Mouse (Mus musculus): ENCODE measurements at regions not wholly inside any gene's neighbourhood (a gene's known extent, or its start where the extent isn't known, plus 50 kb on each side); places are given as distances from the start of the nearest gene placed in this dataset.

GRCm38 (mm10) chr13:101026043-101026442 lies 192.8 kb upstream of the Slc30a5 start:
- DNase-seq (ENCODE audit: low read depth in 1 of 2, low spot score in 2 of 2) = no peak
- no peaks in the 10 kb centered on the region for H3K27me3 ChIP-seq (ENCODE audit: control insufficient read depth, insufficient read depth, low read length)
- no peaks in the 10 kb centered on the region for H3K4me1 ChIP-seq (ENCODE audit: control insufficient read depth, insufficient read depth, insufficient read length)
- no peak overlapping the region for H3K4me3 ChIP-seq (ENCODE audit: extremely low read depth, insufficient read depth, insufficient read length)
- TF ChIP-seq POLR2A (IDR thresholded peaks at IDR 0.05; ENCODE audit: low read depth, low read length) = no peak
- TF ChIP-seq CTCF (IDR thresholded peaks at IDR 0.05; ENCODE audit: extremely low read depth, insufficient read depth, insufficient read length, insufficient replicate concordance) = no peak
- no peak overlapping the region for H3K27ac ChIP-seq (ENCODE audit: insufficient read depth, low read length)
- no peaks in the 10 kb centered on the region for H3K36me3 ChIP-seq (ENCODE audit: control insufficient read depth, insufficient read depth, low read length)

GRCm38 (mm10) chr13:101025488-101025887 lies 192.3 kb upstream of the Slc30a5 start:
- 89% methylated on average over 2 of the region's 2 CpGs for WGBS
- no peaks in the 10 kb centered on the region for H3K27me3 ChIP-seq (ENCODE audit: control insufficient read depth, insufficient read depth, low read length)
- H3K36me3 ChIP-seq (ENCODE audit: control insufficient read depth, insufficient read depth, low read length) = no peaks in the 10 kb centered on the region
- TF ChIP-seq POLR2A (IDR thresholded peaks at IDR 0.05; ENCODE audit: low read depth, low read length) = no peak
- TF ChIP-seq CTCF (IDR thresholded peaks at IDR 0.05; ENCODE audit: extremely low read depth, insufficient read depth, insufficient read length, insufficient replicate concordance) = no peak
- no peak for DNase-seq (ENCODE audit: low read depth in 1 of 2, low spot score in 2 of 2)
- no peak overlapping the region for H3K4me3 ChIP-seq (ENCODE audit: extremely low read depth, insufficient read depth, insufficient read length)
- no peaks in the 10 kb centered on the region for H3K4me1 ChIP-seq (ENCODE audit: control insufficient read depth, insufficient read depth, insufficient read length)
- no peak overlapping the region for H3K27ac ChIP-seq (ENCODE audit: insufficient read depth, low read length)

GRCm38 (mm10) chr13:101024971-101025370 lies 191.7 kb upstream of the Slc30a5 start:
- no peaks in the 10 kb centered on the region for H3K36me3 ChIP-seq (ENCODE audit: control insufficient read depth, insufficient read depth, low read length)
- TF ChIP-seq POLR2A (IDR thresholded peaks at IDR 0.05; ENCODE audit: low read depth, low read length) (no peak), CTCF (IDR thresholded peaks at IDR 0.05; ENCODE audit: extremely low read depth, insufficient read depth, insufficient read length, insufficient replicate concordance) (no peak)
- no peaks in the 10 kb centered on the region for H3K27me3 ChIP-seq (ENCODE audit: control insufficient read depth, insufficient read depth, low read length)
- no peaks in the 10 kb centered on the region for H3K4me1 ChIP-seq (ENCODE audit: control insufficient read depth, insufficient read depth, insufficient read length)
- H3K4me3 ChIP-seq (ENCODE audit: extremely low read depth, insufficient read depth, insufficient read length) = no peak overlapping the region
- no peak for DNase-seq (ENCODE audit: low read depth in 1 of 2, low spot score in 2 of 2)
- WGBS = 90% methylated on average over 2 of the region's 2 CpGs
- H3K27ac ChIP-seq (ENCODE audit: insufficient read depth, low read length) = no peak overlapping the region

- H3K4me3 ChIP-seq (ENCODE audit: extremely low read depth, insufficient read depth, insufficient read length) = no peak overlapping the region
- WGBS = 85% methylated on average over 7 of the region's 7 CpGs
- H3K27me3 ChIP-seq (ENCODE audit: control insufficient read depth, insufficient read depth, low read length) = no peaks in the 10 kb centered on the region
- no peak for TF ChIP-seq POLR2A (IDR thresholded peaks at IDR 0.05; ENCODE audit: low read depth, low read length)
- no peak for TF ChIP-seq CTCF (IDR thresholded peaks at IDR 0.05; ENCODE audit: extremely low read depth, insufficient read depth, insufficient read length, insufficient replicate concordance)
- no peaks in the 10 kb centered on the region for H3K36me3 ChIP-seq (ENCODE audit: control insufficient read depth, insufficient read depth, low read length)
- H3K4me1 ChIP-seq (ENCODE audit: control insufficient read depth, insufficient read depth, insufficient read length) = no peaks in the 10 kb centered on the region
- no peak for DNase-seq (ENCODE audit: low read depth in 1 of 2, low spot score in 2 of 2)
- no peak overlapping the region for H3K27ac ChIP-seq (ENCODE audit: insufficient read depth, low read length)
These were observed 186.0 kb upstream of the Slc30a5 start for GRCm38 (mm10) chr13:101019272-101019676.

GRCm38 (mm10) chr13:101017041-101017440 lies 183.8 kb upstream of the Slc30a5 start:
- WGBS = 80% methylated on average over 6 of the region's 6 CpGs
- H3K27me3 ChIP-seq (ENCODE audit: control insufficient read depth, insufficient read depth, low read length) = no peaks in the 10 kb centered on the region
- no peaks in the 10 kb centered on the region for H3K36me3 ChIP-seq (ENCODE audit: control insufficient read depth, insufficient read depth, low read length)
- no peak for TF ChIP-seq POLR2A (IDR thresholded peaks at IDR 0.05; ENCODE audit: low read depth, low read length)
- TF ChIP-seq CTCF (IDR thresholded peaks at IDR 0.05; ENCODE audit: extremely low read depth, insufficient read depth, insufficient read length, insufficient replicate concordance) = no peak
- DNase-seq (ENCODE audit: low read depth in 1 of 2, low spot score in 2 of 2) = no peak
- H3K4me3 ChIP-seq (ENCODE audit: extremely low read depth, insufficient read depth, insufficient read length) = no peak overlapping the region
- no peaks in the 10 kb centered on the region for H3K4me1 ChIP-seq (ENCODE audit: control insufficient read depth, insufficient read depth, insufficient read length)
- H3K27ac ChIP-seq (ENCODE audit: insufficient read depth, low read length) = no peak overlapping the region

GRCm38 (mm10) chr13:101016181-101016580 lies 183.0 kb upstream of the Slc30a5 start:
- DNase-seq (ENCODE audit: low read depth in 1 of 2, low spot score in 2 of 2) = no peak
- TF ChIP-seq POLR2A (IDR thresholded peaks at IDR 0.05; ENCODE audit: low read depth, low read length) (no peak), CTCF (IDR thresholded peaks at IDR 0.05; ENCODE audit: extremely low read depth, insufficient read depth, insufficient read length, insufficient replicate concordance) (no peak)
- Histone ChIP-seq H3K27me3 (ENCODE audit: control insufficient read depth, insufficient read depth, low read length) (no peaks in the 10 kb centered on the region), H3K27ac (ENCODE audit: insufficient read depth, low read length) (no peak overlapping the region), H3K4me3 (ENCODE audit: extremely low read depth, insufficient read depth, insufficient read length) (no peak overlapping the region), H3K4me1 (ENCODE audit: control insufficient read depth, insufficient read depth, insufficient read length) (no peaks in the 10 kb centered on the region), H3K36me3 (ENCODE audit: control insufficient read depth, insufficient read depth, low read length) (no peaks in the 10 kb centered on the region)
- 83% methylated on average over 1 of the region's 1 CpGs for WGBS

GRCm38 (mm10) chr13:101015435-101015834 lies 182.2 kb upstream of the Slc30a5 start:
- H3K27ac ChIP-seq (ENCODE audit: insufficient read depth, low read length) = no peak overlapping the region
- H3K27me3 ChIP-seq (ENCODE audit: control insufficient read depth, insufficient read depth, low read length) = no peaks in the 10 kb centered on the region
- TF ChIP-seq POLR2A (IDR thresholded peaks at IDR 0.05; ENCODE audit: low read depth, low read length) (no peak), CTCF (IDR thresholded peaks at IDR 0.05; ENCODE audit: extremely low read depth, insufficient read depth, insufficient read length, insufficient replicate concordance) (no peak)
- H3K4me3 ChIP-seq (ENCODE audit: extremely low read depth, insufficient read depth, insufficient read length) = no peak overlapping the region
- H3K36me3 ChIP-seq (ENCODE audit: control insufficient read depth, insufficient read depth, low read length) = no peaks in the 10 kb centered on the region
- no peaks in the 10 kb centered on the region for H3K4me1 ChIP-seq (ENCODE audit: control insufficient read depth, insufficient read depth, insufficient read length)
- 84% methylated on average over 3 of the region's 3 CpGs for WGBS
- DNase-seq (ENCODE audit: low read depth in 1 of 2, low spot score in 2 of 2) = no peak

Measured in spleen, adult 2 months (tissue).